Mouse (Mus musculus): ENCODE data around the gene Mybpc2.

Gene Mybpc2

GRCm38 (mm10) chr7:44521710-44522109, 2.7 kb downstream of the Mybpc2 start:
- DNase-seq, result peak; percentile 81

- no peak for DNase-seq
These were observed 3.5 kb downstream of the Mybpc2 start for GRCm38 (mm10) chr7:44520990-44521389.

GRCm38 (mm10) chr7:44519240-44519913, 5.1 kb downstream of the Mybpc2 start:
- no peak for DNase-seq

GRCm38 (mm10) chr7:44507491-44507890, 17.0 kb downstream of the Mybpc2 start:
- no peak for DNase-seq

GRCm38 (mm10) chr7:44501563-44502115, 22.8 kb downstream of the Mybpc2 start:
- peak; percentile 76 for DNase-seq

GRCm38 (mm10) chr7:44500046-44500445, 24.4 kb downstream of the Mybpc2 start:
- no peak for DNase-seq

- no peak for DNase-seq
These were observed 25.5 kb downstream of the Mybpc2 start for GRCm38 (mm10) chr7:44498922-44499321.

- DNase-seq, result no peak
These were observed 26.9 kb downstream of the Mybpc2 start for GRCm38 (mm10) chr7:44497361-44498055.

- DNase-seq, result no peak
These were observed 27.7 kb downstream of the Mybpc2 start for GRCm38 (mm10) chr7:44496771-44497109.

- DNase-seq, result peak; percentile 98
These were observed 28.3 kb downstream of the Mybpc2 start, which contains the start of the genes Emc10 and Fam71e1 for GRCm38 (mm10) chr7:44495992-44496770. Emc10 (minus strand) TSS chr7:44496529. Fam71e1 (plus strand) TSS chr7:44496581.

GRCm38 (mm10) chr7:44495086-44495485, 29.4 kb downstream of the Mybpc2 start:
- DNase-seq, result no peak

- no peak for DNase-seq
These were observed 29.8 kb downstream of the Mybpc2 start for GRCm38 (mm10) chr7:44494681-44495080.

- DNase-seq, result no peak
These were observed 32.2 kb downstream of the Mybpc2 start for GRCm38 (mm10) chr7:44492166-44492826.

GRCm38 (mm10) chr7:44491391-44491790, 33.1 kb downstream of the Mybpc2 start:
- DNase-seq, result no peak

- DNase-seq, result no peak
These were observed 34.2 kb downstream of the Mybpc2 start for GRCm38 (mm10) chr7:44490281-44490680.

GRCm38 (mm10) chr7:44488545-44488944, 35.9 kb downstream of the Mybpc2 start:
- DNase-seq, result no peak

- DNase-seq, result no peak
These were observed 36.5 kb downstream of the Mybpc2 start for GRCm38 (mm10) chr7:44487936-44488335.

- no peak for DNase-seq
These were observed 37.4 kb downstream of the Mybpc2 start for GRCm38 (mm10) chr7:44486927-44487575.

GRCm38 (mm10) chr7:44485572-44486195, 38.8 kb downstream of the Mybpc2 start:
- no peak for DNase-seq

- DNase-seq, result peak; percentile 76
These were observed 39.5 kb downstream of the Mybpc2 start for GRCm38 (mm10) chr7:44484841-44485571.

GRCm38 (mm10) chr7:44484109-44484508, 40.3 kb downstream of the Mybpc2 start:
- no peak for DNase-seq
